Mouse (Mus musculus): ENCODE data around the gene Larp6. TPM values are rescaled to one million over a fixed set of nuclear protein-coding genes. Genes with fewer than 3 reads are reported as not detected.

Gene Larp6
- polyA plus RNA-seq, 1 experiment from 2014 or later, result 0.11 TPM

GRCm38 (mm10) chr9:60719687-60720086 is 6.9 kb downstream of the Larp6 start:
- H3K27ac ChIP-seq (ENCODE audit: low read depth), result no peak overlapping the region
- no peak for DNase-seq
- TF ChIP-seq EP300 (IDR thresholded peaks at IDR 0.05; ENCODE audit: low read depth) (no peak), CTCF (IDR thresholded peaks at IDR 0.05; ENCODE audit: low read depth) (no peak)
- H3K4me1 ChIP-seq (ENCODE audit: insufficient read depth), result no peaks in the 10 kb centered on the region
- no peak overlapping the region for H3K4me2 ChIP-seq (ENCODE audit: low read depth, low read length)
- 72% methylated on average over 3 of the region's 3 CpGs for WGBS (ENCODE audit: insufficient replicate concordance)
- no peak for ATAC-seq
- H3K9ac ChIP-seq (replicated peaks), result no peak overlapping the region
- H3K27me3 ChIP-seq (ENCODE audit: insufficient read depth, low read length), result no peaks in the 10 kb centered on the region
- no peaks in the 10 kb centered on the region for H3K36me3 ChIP-seq (replicated peaks; ENCODE audit: insufficient read depth, low read length)
- no peaks in the 10 kb centered on the region for H3K9me3 ChIP-seq (ENCODE audit: low read length)
- no peak overlapping the region for H3K4me3 ChIP-seq (ENCODE audit: low read depth, low read length)

- H3K36me3 ChIP-seq (replicated peaks; ENCODE audit: insufficient read depth, low read length), result no peaks in the 10 kb centered on the region
- no peak overlapping the region for H3K4me2 ChIP-seq (ENCODE audit: low read depth, low read length)
- ATAC-seq (no peak), DNase-seq (no peak)
- no peak overlapping the region for H3K27ac ChIP-seq (ENCODE audit: low read depth)
- no peaks in the 10 kb centered on the region for H3K27me3 ChIP-seq (ENCODE audit: insufficient read depth, low read length)
- H3K9me3 ChIP-seq (ENCODE audit: low read length), result no peaks in the 10 kb centered on the region
- no peak overlapping the region for H3K4me3 ChIP-seq (ENCODE audit: low read depth, low read length)
- H3K4me1 ChIP-seq (ENCODE audit: insufficient read depth), result no peaks in the 10 kb centered on the region
- H3K9ac ChIP-seq (replicated peaks), result no peak overlapping the region
- no peak for TF ChIP-seq EP300 (IDR thresholded peaks at IDR 0.05; ENCODE audit: low read depth)
- no peak for TF ChIP-seq CTCF (IDR thresholded peaks at IDR 0.05; ENCODE audit: low read depth)
- WGBS (ENCODE audit: insufficient replicate concordance), result 84% methylated on average over 7 of the region's 7 CpGs
Measured at GRCm38 (mm10) chr9:60724968-60725367, 12.2 kb downstream of the Larp6 start.

GRCm38 (mm10) chr9:60734321-60734720 is 21.5 kb downstream of the Larp6 start:
- Histone ChIP-seq H3K9me3 (ENCODE audit: low read length) (no peaks in the 10 kb centered on the region), H3K4me2 (ENCODE audit: low read depth, low read length) (no peak overlapping the region), H3K36me3 (replicated peaks; ENCODE audit: insufficient read depth, low read length) (no peaks in the 10 kb centered on the region), H3K4me1 (ENCODE audit: insufficient read depth) (no peaks in the 10 kb centered on the region), H3K4me3 (ENCODE audit: low read depth, low read length) (no peak overlapping the region), H3K27ac (ENCODE audit: low read depth) (no peak overlapping the region), H3K9ac (replicated peaks) (no peak overlapping the region), H3K27me3 (ENCODE audit: insufficient read depth, low read length) (no peaks in the 10 kb centered on the region)
- TF ChIP-seq EP300 (IDR thresholded peaks at IDR 0.05; ENCODE audit: low read depth), result no peak
- TF ChIP-seq CTCF (IDR thresholded peaks at IDR 0.05; ENCODE audit: low read depth), result no peak
- 76% methylated on average over 2 of the region's 2 CpGs for WGBS (ENCODE audit: insufficient replicate concordance)
- ATAC-seq (no peak), DNase-seq (no peak)

GRCm38 (mm10) chr9:60739126-60739525 is 26.3 kb downstream of the Larp6 start:
- Histone ChIP-seq H3K4me3 (ENCODE audit: low read depth, low read length) (no peak overlapping the region), H3K4me1 (ENCODE audit: insufficient read depth) (no peaks in the 10 kb centered on the region; the same call in 1 of the 2 replicates), H3K9me3 (ENCODE audit: low read length) (no peaks in the 10 kb centered on the region), H3K27me3 (ENCODE audit: insufficient read depth, low read length) (no peaks in the 10 kb centered on the region), H3K9ac (replicated peaks) (no peak overlapping the region), H3K36me3 (replicated peaks; ENCODE audit: insufficient read depth, low read length) (no peaks in the 10 kb centered on the region), H3K4me2 (ENCODE audit: low read depth, low read length) (no peak overlapping the region), H3K27ac (ENCODE audit: low read depth) (no peak overlapping the region)
- TF ChIP-seq EP300 (IDR thresholded peaks at IDR 0.05; ENCODE audit: low read depth) (no peak), CTCF (IDR thresholded peaks at IDR 0.05; ENCODE audit: low read depth) (no peak)
- DNase-seq (no peak), ATAC-seq (no peak)
- 77% methylated on average over 5 of the region's 5 CpGs for WGBS (ENCODE audit: insufficient replicate concordance)

- H3K36me3 ChIP-seq (replicated peaks; ENCODE audit: insufficient read depth, low read length), result no peaks in the 10 kb centered on the region
- H3K4me1 ChIP-seq (ENCODE audit: insufficient read depth), result no peaks in the 10 kb centered on the region; the same call in 1 of the 2 replicates
- 45% methylated on average over 10 of the region's 10 CpGs for WGBS (ENCODE audit: insufficient replicate concordance)
- no peak overlapping the region for H3K4me3 ChIP-seq (ENCODE audit: low read depth, low read length)
- no peak overlapping the region for H3K4me2 ChIP-seq (ENCODE audit: low read depth, low read length)
- DNase-seq, result no peak
- H3K27me3 ChIP-seq (ENCODE audit: insufficient read depth, low read length), result no peaks in the 10 kb centered on the region
- no peaks in the 10 kb centered on the region for H3K9me3 ChIP-seq (ENCODE audit: low read length)
- no peak for TF ChIP-seq CTCF (IDR thresholded peaks at IDR 0.05; ENCODE audit: low read depth)
- no peak for ATAC-seq
- H3K27ac ChIP-seq (ENCODE audit: low read depth), result no peak overlapping the region
- no peak overlapping the region for H3K9ac ChIP-seq (replicated peaks)
Measured at GRCm38 (mm10) chr9:60741436-60741835, 28.6 kb downstream of the Larp6 start.

- DNase-seq (no peak), ATAC-seq (no peak)
- 59% methylated on average over 9 of the region's 9 CpGs for WGBS (ENCODE audit: insufficient replicate concordance)
Measured at GRCm38 (mm10) chr9:60742516-60742915, 29.7 kb downstream of the Larp6 start.

More at GRCm38 (mm10) chr9:60742516-60742915, 29.7 kb downstream of the Larp6 start:
- Histone ChIP-seq H3K4me2 (ENCODE audit: low read depth, low read length) (no peak overlapping the region), H3K9me3 (ENCODE audit: low read length) (no peaks in the 10 kb centered on the region), H3K4me1 (ENCODE audit: insufficient read depth) (no peaks in the 10 kb centered on the region; the same call in 1 of the 2 replicates), H3K27me3 (ENCODE audit: insufficient read depth, low read length) (no peaks in the 10 kb centered on the region), H3K36me3 (replicated peaks; ENCODE audit: insufficient read depth, low read length) (no peaks in the 10 kb centered on the region), H3K27ac (ENCODE audit: low read depth) (no peak overlapping the region), H3K9ac (replicated peaks) (no peak overlapping the region), H3K4me3 (ENCODE audit: low read depth, low read length) (no peak overlapping the region)
- TF ChIP-seq EP300 (IDR thresholded peaks at IDR 0.05; ENCODE audit: low read depth) (no peak), CTCF (IDR thresholded peaks at IDR 0.05; ENCODE audit: low read depth) (no peak)

Measured in liver, postnatal 0 days (tissue).